Mouse (Mus musculus) myocyte (in vitro differentiated cells): Measurements from ENCODE around the gene Galnt18. TPM values are rescaled to one million over a fixed set of nuclear protein-coding genes. Genes with fewer than 3 reads are reported as not detected.

ENCODE experiments used
- H3K27me3 ChIP-seq: one replicate; pipeline ENCODE4 v1.6.1; 2011; ENCODE audit not compliant: control insufficient read depth, insufficient read depth, insufficient read length
- H3K36me3 ChIP-seq: one replicate; pipeline ENCODE4 v1.6.1; 2011; ENCODE audit not compliant: control insufficient read depth, insufficient read depth
- H3K4me2 ChIP-seq: one replicate; pipeline ENCODE4 v1.6.1; 2011; ENCODE audit warnings: low read depth, control low read depth
- H3K4me3 ChIP-seq: one replicate; pipeline ENCODE4 v1.5.1; 2011; ENCODE audit warnings: mild to moderate bottlenecking, control low read depth, moderate library complexity
- H3K79me2 ChIP-seq: one replicate; pipeline ENCODE4 v1.6.1; 2011; ENCODE audit not compliant: control insufficient read depth, insufficient read depth
- H3ac ChIP-seq: one replicate; pipeline ENCODE4 v1.6.1; 2011; ENCODE audit not compliant: control insufficient read depth, insufficient read length
- CEBPB ChIP-seq: IDR thresholded peaks from 2 replicates; pipeline ENCODE4 v1.6.1; 2011; ENCODE audit warnings: mild to moderate bottlenecking, moderate library complexity; ENCODE audit not compliant: poor library complexity, insufficient read depth, severe bottlenecking
- E2F4 ChIP-seq: IDR thresholded peaks from one replicate; pipeline ENCODE4 v1.6.1; 2011; ENCODE audit warnings: mild to moderate bottlenecking, control low read depth, moderate library complexity; ENCODE audit not compliant: insufficient read depth
- MAX ChIP-seq: IDR thresholded peaks from one replicate; pipeline ENCODE4 v1.6.1; 2011; ENCODE audit warnings: low read depth, mild to moderate bottlenecking, control low read depth
- MYOD1 ChIP-seq, 3 experiments: IDR thresholded peaks; one replicate each; pipeline ENCODE4 v1.6.1; 2011; ENCODE audit warnings: control low read depth in 2 of 3, low read depth in 2 of 3, mild to moderate bottlenecking in 2 of 3, moderate library complexity in 1 of 3; ENCODE audit not compliant: insufficient read length in 2 of 3, control insufficient read depth in 1 of 3
- MYOG ChIP-seq, 3 experiments: IDR thresholded peaks; one replicate each; pipeline ENCODE4 v1.6.1; 2011; ENCODE audit warnings: control low read depth in 2 of 3, low read depth in 2 of 3, mild to moderate bottlenecking in 2 of 3; ENCODE audit not compliant: insufficient read length in 2 of 3, control insufficient read depth in 1 of 3, insufficient read depth in 1 of 3
- POLR2A ChIP-seq: IDR thresholded peaks from one replicate; pipeline ENCODE4 v1.6.1; 2011; ENCODE audit warnings: low read depth, mild to moderate bottlenecking, control low read depth, moderate library complexity; ENCODE audit not compliant: insufficient read length
- POLR2AphosphoS2 ChIP-seq: IDR thresholded peaks from one replicate; pipeline ENCODE4 v1.6.1; 2011; ENCODE audit warnings: low read depth, control low read depth; ENCODE audit not compliant: insufficient read length
- REST ChIP-seq: IDR thresholded peaks from one replicate; pipeline ENCODE4 v1.6.1; 2011; ENCODE audit warnings: mild to moderate bottlenecking, control low read depth, moderate library complexity; ENCODE audit not compliant: insufficient read depth, insufficient read length
- SRF ChIP-seq: IDR thresholded peaks from one replicate; pipeline ENCODE4 v1.6.1; 2011; ENCODE audit warnings: low read depth; ENCODE audit not compliant: control insufficient read depth, insufficient read length
- TCF12 ChIP-seq: IDR thresholded peaks from one replicate; pipeline ENCODE4 v1.6.1; 2011; ENCODE audit warnings: mild to moderate bottlenecking, control low read depth; ENCODE audit not compliant: poor library complexity, insufficient read depth, severe bottlenecking
- TCF3 ChIP-seq: IDR thresholded peaks from one replicate; pipeline ENCODE4 v1.6.1; 2011; ENCODE audit warnings: low read depth, control low read depth; ENCODE audit not compliant: insufficient read length
- USF1 ChIP-seq: IDR thresholded peaks from one replicate; pipeline ENCODE4 v1.6.1; 2011; ENCODE audit warnings: low read depth, mild to moderate bottlenecking, control low read depth, moderate library complexity
- polyA plus RNA-seq: library from polyadenylated mRNA; unstranded; fragments of >200 nt; fragmentation: generic; extraction: Trizol; gene quantifications from one replicate; pipeline ENCODE4 v1.2.1, GENCODE M21; 2012; ENCODE audit warnings: missing spikeins

The Galnt18 gene
- polyA plus RNA-seq, 1 experiment = 16.4 TPM

DNA sequence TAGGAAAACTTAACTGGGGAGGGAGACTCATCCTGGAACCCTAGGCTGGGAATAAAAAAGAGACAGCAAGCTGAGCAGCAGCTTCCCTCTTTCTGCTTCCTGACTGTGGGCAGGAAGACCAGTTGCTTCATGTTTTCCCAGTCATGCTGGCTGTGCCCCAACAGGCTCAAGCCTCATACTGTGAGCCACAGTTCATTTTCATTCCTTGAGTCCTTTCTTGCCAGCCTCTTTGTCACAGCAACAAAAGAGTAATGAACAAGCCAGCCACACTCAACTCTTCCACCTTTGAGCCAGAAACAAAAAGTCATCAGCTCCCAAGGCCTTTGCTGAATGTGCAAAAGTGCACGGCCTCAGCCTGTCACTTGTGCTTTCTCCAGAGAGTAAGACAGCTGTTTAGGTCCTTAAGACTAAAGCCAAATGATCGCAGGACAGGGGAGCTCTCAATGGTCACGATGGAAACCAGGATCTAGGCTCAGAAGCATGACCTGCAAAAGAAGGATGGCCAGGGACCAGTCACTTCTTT is 292.9 kb downstream of the Galnt18 start:
- Histone ChIP-seq H3K27me3 (no peaks in the 10 kb centered on the region), H3ac (no peak overlapping the region), H3K36me3 (no peaks in the 10 kb centered on the region), H3K79me2 (no peaks in the 10 kb centered on the region), H3K4me2 (no peak overlapping the region), H3K4me3 (no peak overlapping the region)
- TF ChIP-seq POLR2AphosphoS2 (no peak), REST (no peak)

DNA sequence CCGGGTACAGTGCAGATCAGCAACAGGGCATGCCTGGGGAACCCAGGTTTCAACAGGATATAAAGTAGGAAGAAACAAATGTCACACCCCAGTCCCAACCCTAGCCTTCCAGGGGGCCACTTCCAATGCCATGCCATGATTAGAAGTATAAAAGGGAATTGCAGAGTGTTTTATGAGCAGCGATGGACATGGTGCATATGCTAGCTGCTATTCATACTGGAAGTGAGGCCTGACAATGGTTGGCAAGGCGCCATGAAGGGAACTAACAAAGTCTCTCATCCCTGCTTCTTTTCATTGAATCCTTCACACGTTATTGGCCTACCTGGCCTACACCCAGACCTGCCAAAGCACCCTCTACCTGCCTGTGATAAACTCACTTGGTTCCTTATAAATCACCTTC is 295.9 kb downstream of the Galnt18 start:
- Histone ChIP-seq H3K27me3 (no peaks in the 10 kb centered on the region), H3ac (no peak overlapping the region), H3K4me3 (no peak overlapping the region), H3K79me2 (no peaks in the 10 kb centered on the region), H3K4me2 (no peak overlapping the region), H3K36me3 (no peaks in the 10 kb centered on the region)
- no peak for TF ChIP-seq POLR2A
- no peak for TF ChIP-seq MYOG (IDR thresholded peaks at IDR 0.05; ENCODE audit: control insufficient read depth in 1 of 3, insufficient read depth in 1 of 3, insufficient read length in 2 of 3, low read depth in 2 of 3)
- no peak for TF ChIP-seq POLR2AphosphoS2
- no peak for TF ChIP-seq MAX
- no peak for TF ChIP-seq USF1

DNA sequence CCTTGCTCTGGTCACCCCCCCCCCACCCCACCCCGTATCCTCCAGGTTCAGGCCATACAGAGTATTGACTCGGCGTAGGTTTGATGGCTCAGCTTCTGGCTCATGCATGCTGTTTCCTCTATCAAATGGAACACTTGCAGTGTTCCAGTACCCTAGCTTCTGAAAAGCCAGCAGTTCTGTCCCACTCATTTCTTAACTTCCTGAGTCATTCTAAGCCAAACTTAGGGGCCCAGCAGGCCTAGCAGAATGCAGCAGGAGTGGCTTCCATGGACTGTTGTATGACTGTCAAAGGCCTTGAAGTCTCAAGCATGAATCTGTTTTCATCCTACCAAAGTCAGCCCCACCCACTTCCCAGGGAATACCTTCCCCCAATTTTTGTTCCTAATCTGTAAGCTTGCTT is 296.5 kb downstream of the Galnt18 start:
- Histone ChIP-seq H3K4me3 (no peak overlapping the region), H3K79me2 (no peaks in the 10 kb centered on the region), H3ac (no peak overlapping the region), H3K36me3 (no peaks in the 10 kb centered on the region), H3K27me3 (no peaks in the 10 kb centered on the region), H3K4me2 (no peak overlapping the region)
- TF ChIP-seq MYOD1 (IDR thresholded peaks at IDR 0.05; ENCODE audit: control insufficient read depth in 1 of 3, insufficient read length in 2 of 3, low read depth in 2 of 3) (no peak), TCF12 (no peak), CEBPB (no peak), USF1 (no peak), MAX (no peak), REST (no peak), SRF (no peak), POLR2A (no peak), MYOG (IDR thresholded peaks at IDR 0.05; ENCODE audit: control insufficient read depth in 1 of 3, insufficient read depth in 1 of 3, insufficient read length in 2 of 3, low read depth in 2 of 3) (no peak), POLR2AphosphoS2 (no peak), E2F4 (no peak), TCF3 (no peak)

DNA sequence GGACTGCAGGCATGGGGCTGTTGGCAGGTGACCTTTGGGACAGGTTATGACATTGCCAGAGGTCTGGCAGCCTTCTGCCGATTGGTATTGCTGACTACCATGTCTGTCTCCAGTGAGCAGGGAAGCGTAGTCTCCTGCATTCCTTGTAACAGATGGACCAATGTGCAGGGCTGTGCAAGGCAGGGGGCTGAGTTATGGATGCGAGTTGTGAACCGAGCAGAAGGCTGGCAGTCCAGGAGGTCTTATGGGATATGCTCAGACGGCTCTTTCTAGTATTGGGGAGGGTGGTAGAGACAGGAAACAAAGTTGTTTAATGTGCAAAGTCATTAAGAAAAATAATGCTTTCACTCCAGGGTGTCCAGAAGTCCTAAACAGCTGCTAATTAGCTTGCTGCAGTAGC is 312.1 kb downstream of the Galnt18 start:
- TF ChIP-seq MAX = no peak
- no peak for TF ChIP-seq TCF12
- no peak for TF ChIP-seq SRF
- TF ChIP-seq TCF3 = no peak
- TF ChIP-seq POLR2A = no peak
- TF ChIP-seq REST = no peak
- no peak for TF ChIP-seq USF1
- no peak for TF ChIP-seq CEBPB
- TF ChIP-seq MYOD1 (IDR thresholded peaks at IDR 0.05; ENCODE audit: control insufficient read depth in 1 of 3, insufficient read length in 2 of 3, low read depth in 2 of 3) = no peak
- TF ChIP-seq MYOG (IDR thresholded peaks at IDR 0.05; ENCODE audit: control insufficient read depth in 1 of 3, insufficient read depth in 1 of 3, insufficient read length in 2 of 3, low read depth in 2 of 3) = no peak
- no peak for TF ChIP-seq POLR2AphosphoS2
- no peak for TF ChIP-seq E2F4
- no peaks in the 10 kb centered on the region for H3K79me2 ChIP-seq
- H3K27me3 ChIP-seq = no peaks in the 10 kb centered on the region
- H3K4me2 ChIP-seq = no peak overlapping the region
- no peaks in the 10 kb centered on the region for H3K36me3 ChIP-seq
- no peak overlapping the region for H3ac ChIP-seq
- no peak overlapping the region for H3K4me3 ChIP-seq

DNA sequence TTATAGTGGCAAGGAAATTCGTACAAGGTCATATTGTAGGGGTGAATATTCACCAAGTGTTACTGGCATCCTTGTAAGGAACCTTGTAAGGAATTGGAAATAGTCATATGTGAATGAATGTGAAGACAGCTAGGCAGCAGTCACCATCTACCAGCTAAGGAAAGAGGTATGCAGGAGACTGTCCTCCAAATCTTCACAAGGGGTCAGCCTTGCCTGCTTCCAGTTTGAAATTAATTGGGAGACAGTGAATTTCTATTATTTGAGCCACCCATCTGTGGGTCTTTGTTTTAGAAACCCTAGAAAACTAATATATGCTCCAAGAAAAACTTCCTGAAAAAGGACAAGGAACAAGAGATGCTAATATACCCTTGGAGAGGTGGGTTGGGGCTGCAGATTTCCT is 313.1 kb downstream of the Galnt18 start:
- H3K27me3 ChIP-seq = no peaks in the 10 kb centered on the region
- H3K4me3 ChIP-seq = no peak overlapping the region
- TF ChIP-seq MYOD1 (IDR thresholded peaks at IDR 0.05; ENCODE audit: control insufficient read depth in 1 of 3, insufficient read length in 2 of 3, low read depth in 2 of 3) = no peak
- TF ChIP-seq TCF3 = no peak
- TF ChIP-seq USF1 = no peak
- no peak for TF ChIP-seq MYOG (IDR thresholded peaks at IDR 0.05; ENCODE audit: control insufficient read depth in 1 of 3, insufficient read depth in 1 of 3, insufficient read length in 2 of 3, low read depth in 2 of 3)
- no peak for TF ChIP-seq POLR2A
- TF ChIP-seq CEBPB = no peak
- no peak overlapping the region for H3ac ChIP-seq
- no peaks in the 10 kb centered on the region for H3K79me2 ChIP-seq
- H3K4me2 ChIP-seq = no peak overlapping the region
- H3K36me3 ChIP-seq = no peaks in the 10 kb centered on the region
